Mouse (Mus musculus): ENCODE data around the gene Renbp. TPM values are rescaled to one million over a fixed set of nuclear protein-coding genes. Genes with fewer than 3 reads are reported as not detected.

Gene Renbp
- 10.5 and 12.3 TPM in 2 replicates for polyA plus RNA-seq (2015; fragmentation: Nextera tagmentation; extraction: Ambion mirVana)

DNA sequence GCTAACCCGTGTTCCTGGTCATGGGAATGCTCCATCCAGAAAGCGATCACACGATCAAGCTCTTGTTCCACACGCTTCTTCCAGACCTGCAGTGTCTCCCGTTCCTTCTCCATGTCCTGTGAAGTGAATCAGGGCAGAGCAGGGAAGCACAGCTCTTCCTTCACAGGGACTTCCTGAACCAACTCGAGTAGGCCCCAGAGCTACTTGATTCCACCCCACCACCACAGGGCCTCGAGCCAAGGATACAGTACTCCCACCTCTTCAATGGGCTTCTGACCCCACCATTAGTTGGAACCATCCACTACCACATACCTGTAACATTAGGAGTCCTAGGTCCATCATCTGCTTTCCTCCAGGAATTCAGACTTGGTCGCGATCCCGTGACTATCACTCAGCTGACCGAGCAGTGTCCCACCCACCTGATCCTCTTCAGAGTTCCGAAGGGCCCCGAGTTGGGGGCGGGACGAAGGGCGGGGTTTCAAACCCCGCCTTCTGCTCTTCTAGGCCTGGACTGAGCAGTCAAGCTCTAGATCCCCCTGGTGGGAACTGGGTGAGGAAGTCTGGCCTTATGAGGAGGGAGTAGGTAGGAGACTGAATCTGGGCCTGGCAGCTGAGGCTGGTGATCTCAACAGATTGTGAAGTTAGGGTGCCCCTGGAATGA is at the start of gene Renbp:
TSS of gene Renbp (minus strand) at position 449 of the 661 bp plus-strand sequence.
- peak; percentile 62 for ATAC-seq
- 49% methylated on average over 17 of the region's 17 CpGs for WGBS
- H3K36me3 ChIP-seq, result no peaks in the 10 kb centered on the region
- H3K9ac ChIP-seq (replicated peaks), result no peak within 1 kb of the TSS
- H3K9me3 ChIP-seq, result no peaks in the 10 kb centered on the region
- H3K4me1 ChIP-seq (replicated peaks), result no peaks in the 10 kb centered on the region
- H3K4me2 ChIP-seq (replicated peaks), result 0 out of 2 replicates have a peak within 1 kb of the TSS, but pooled peaks have one; percentile 2
- no peaks in the 10 kb centered on the region for H3K27me3 ChIP-seq
- H3K4me3 ChIP-seq (replicated peaks), result no peak within 1 kb of the TSS
- no peak within 1 kb of the TSS for H3K27ac ChIP-seq

DNA sequence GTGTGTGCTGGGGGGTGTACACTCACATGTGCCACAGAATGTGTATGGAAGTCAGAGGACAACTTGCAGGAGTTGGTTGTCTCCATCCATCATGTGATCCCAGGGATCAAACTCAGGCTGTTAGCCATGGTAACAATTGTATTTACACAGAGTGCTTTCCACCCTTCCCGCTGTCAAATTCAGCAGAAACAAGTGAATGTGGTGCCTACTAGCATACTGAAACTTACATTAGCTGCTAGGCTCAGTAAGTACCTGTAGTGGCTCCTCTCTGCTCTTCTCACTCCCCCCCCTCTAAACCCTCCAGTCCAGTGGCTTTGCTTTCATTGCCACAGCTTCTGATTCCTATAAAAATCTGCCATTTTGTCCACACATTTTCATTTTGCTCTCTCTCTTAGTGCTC is 47.1 kb upstream of the Renbp start:
- Histone ChIP-seq H3K9me3 (no peaks in the 10 kb centered on the region), H3K27ac (no peak overlapping the region), H3K27me3 (no peaks in the 10 kb centered on the region), H3K4me3 (replicated peaks) (no peak overlapping the region), H3K9ac (replicated peaks) (no peak overlapping the region), H3K4me1 (replicated peaks) (no peaks in the 10 kb centered on the region), H3K4me2 (replicated peaks) (no peak overlapping the region), H3K36me3 (no peaks in the 10 kb centered on the region)
- WGBS, result 75% methylated on average over 1 of the region's 1 CpGs
- no peak for ATAC-seq

DNA sequence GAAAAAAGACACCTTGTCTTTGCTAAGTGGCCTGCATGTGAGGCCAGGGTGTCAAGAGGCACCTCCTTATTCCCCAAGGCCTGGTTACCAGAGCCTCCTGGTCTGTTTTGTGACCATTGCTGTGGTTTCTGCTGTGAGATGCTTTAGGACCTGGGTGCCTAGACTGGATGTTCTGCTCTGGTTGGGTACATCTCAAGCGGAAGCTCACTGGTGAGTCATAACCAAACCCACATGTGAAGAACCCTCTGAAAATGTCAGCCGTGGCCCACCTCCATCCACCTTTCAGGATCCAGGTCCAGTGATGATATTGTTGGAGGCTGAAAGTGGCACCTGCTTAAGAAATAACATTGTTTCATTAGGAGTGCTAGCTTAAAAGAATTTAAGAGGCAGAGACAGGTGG is 45.6 kb upstream of the Renbp start:
- H3K9ac ChIP-seq (replicated peaks), result no peak overlapping the region
- no peaks in the 10 kb centered on the region for H3K27me3 ChIP-seq
- WGBS, result 87% methylated on average over 2 of the region's 2 CpGs
- H3K4me2 ChIP-seq (replicated peaks), result no peak overlapping the region
- no peak overlapping the region for H3K4me3 ChIP-seq (replicated peaks)
- ATAC-seq, result no peak
- H3K9me3 ChIP-seq, result no peaks in the 10 kb centered on the region
- no peaks in the 10 kb centered on the region for H3K4me1 ChIP-seq (replicated peaks)
- H3K27ac ChIP-seq, result no peak overlapping the region
- H3K36me3 ChIP-seq, result no peaks in the 10 kb centered on the region

DNA sequence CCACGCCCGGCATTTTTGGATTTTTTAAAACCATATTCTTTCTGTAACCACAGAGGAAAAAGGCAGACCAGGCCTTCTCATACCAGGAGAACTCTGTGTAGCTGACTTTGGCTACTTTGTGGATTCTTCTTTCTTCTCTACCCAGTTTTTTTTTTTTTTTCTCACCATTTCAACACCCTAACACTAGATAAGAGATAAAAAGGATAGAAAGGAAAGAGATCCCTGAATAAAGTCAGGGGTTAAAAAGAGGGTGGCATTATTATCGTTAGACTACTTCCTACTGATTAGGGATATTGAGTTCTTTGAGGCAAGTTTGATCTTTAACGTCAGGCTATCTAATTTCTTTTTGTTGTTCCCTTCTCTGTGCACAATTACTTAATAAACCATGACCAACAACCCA is 42.1 kb upstream of the Renbp start:
- no peak overlapping the region for H3K9ac ChIP-seq (replicated peaks)
- H3K9me3 ChIP-seq, result no peaks in the 10 kb centered on the region
- 74% methylated on average over 4 of the region's 4 CpGs for WGBS
- no peak overlapping the region for H3K27ac ChIP-seq
- no peak overlapping the region for H3K4me3 ChIP-seq (replicated peaks)
- H3K27me3 ChIP-seq, result no peaks in the 10 kb centered on the region
- ATAC-seq, result no peak
- H3K4me2 ChIP-seq (replicated peaks), result no peak overlapping the region
- no peaks in the 10 kb centered on the region for H3K36me3 ChIP-seq
- no peaks in the 10 kb centered on the region for H3K4me1 ChIP-seq (replicated peaks)

DNA sequence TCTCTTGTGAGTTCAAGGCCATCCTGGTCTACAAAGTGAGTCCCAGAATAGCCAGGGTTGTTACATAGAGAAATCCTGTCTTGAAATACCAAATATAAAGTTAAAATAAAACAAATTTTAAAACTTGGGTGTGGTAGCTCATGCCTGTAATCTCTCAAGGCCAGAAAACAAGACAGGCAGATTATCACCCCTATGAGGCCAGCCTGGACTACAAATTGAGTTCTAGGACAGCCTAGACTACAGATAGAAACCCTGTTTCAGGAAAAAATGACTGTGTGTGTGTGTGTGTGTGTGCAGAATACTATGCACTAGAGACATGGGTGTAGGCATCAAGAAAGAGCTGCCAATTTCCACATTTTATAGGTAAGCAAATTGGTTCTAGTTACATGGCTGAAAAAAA is 40.1 kb upstream of the Renbp start:
- H3K27ac ChIP-seq, result no peak overlapping the region
- no peaks in the 10 kb centered on the region for H3K36me3 ChIP-seq
- H3K4me2 ChIP-seq (replicated peaks), result no peak overlapping the region
- no peaks in the 10 kb centered on the region for H3K9me3 ChIP-seq
- no peaks in the 10 kb centered on the region for H3K4me1 ChIP-seq (replicated peaks)
- H3K4me3 ChIP-seq (replicated peaks), result no peak overlapping the region
- H3K9ac ChIP-seq (replicated peaks), result no peak overlapping the region
- H3K27me3 ChIP-seq, result no peaks in the 10 kb centered on the region
- ATAC-seq, result no peak

DNA sequence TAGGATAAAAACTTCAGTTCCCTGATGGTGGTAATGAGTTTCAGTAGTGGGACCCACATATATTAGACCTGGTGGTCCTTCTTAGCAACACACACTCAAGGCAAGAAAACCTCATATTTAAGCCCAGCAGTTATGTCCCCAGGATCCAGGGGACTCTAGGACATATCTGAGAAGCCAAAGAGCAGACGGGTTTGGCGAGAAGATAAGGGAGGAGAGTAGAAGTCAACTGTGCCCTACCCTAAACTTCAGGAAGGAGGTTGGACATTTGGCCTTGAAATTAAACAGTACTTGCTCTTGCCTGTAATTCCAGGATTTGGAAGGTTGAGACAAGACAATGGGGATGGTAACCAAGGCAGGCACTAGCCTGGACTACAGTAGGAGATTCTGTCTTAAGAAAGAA is 39.1 kb upstream of the Renbp start:
- H3K9ac ChIP-seq (replicated peaks), result no peak overlapping the region
- H3K4me2 ChIP-seq (replicated peaks), result no peak overlapping the region
- H3K4me1 ChIP-seq (replicated peaks), result 0 out of 2 replicates have a peak, but pooled peaks cover under 1% of the 10 kb centered on the region
- ATAC-seq, result no peak
- no peaks in the 10 kb centered on the region for H3K27me3 ChIP-seq
- H3K9me3 ChIP-seq, result no peaks in the 10 kb centered on the region
- no peaks in the 10 kb centered on the region for H3K36me3 ChIP-seq
- 90% methylated on average over 2 of the region's 2 CpGs for WGBS
- H3K27ac ChIP-seq, result no peak overlapping the region
- H3K4me3 ChIP-seq (replicated peaks), result no peak overlapping the region

DNA sequence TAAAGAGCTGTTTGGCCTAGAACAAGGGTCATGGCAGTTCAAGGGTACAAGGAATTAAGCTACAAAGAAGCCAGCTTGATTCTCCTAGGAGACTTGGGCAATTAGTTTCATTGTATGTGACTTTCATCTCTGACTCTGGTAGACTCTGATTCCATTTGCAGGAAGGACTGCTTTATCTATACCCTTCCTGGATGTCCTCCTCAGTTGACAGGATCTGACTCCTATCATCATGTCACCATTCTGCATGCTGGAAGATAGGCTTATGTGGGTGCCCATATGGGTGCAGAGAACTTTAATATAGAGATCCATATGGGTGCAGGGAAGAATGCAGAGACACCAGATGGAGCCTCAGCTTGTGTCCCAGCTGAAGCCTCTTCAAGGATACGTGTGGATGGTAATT is 38.5 kb upstream of the Renbp start:
- no peak for ATAC-seq
- no peak overlapping the region for H3K4me3 ChIP-seq (replicated peaks)
- 88% methylated on average over 1 of the region's 1 CpGs for WGBS
- no peaks in the 10 kb centered on the region for H3K36me3 ChIP-seq
- no peaks in the 10 kb centered on the region for H3K27me3 ChIP-seq
- no peak overlapping the region for H3K27ac ChIP-seq
- H3K9me3 ChIP-seq, result no peaks in the 10 kb centered on the region
- H3K4me2 ChIP-seq (replicated peaks), result no peak overlapping the region
- H3K9ac ChIP-seq (replicated peaks), result no peak overlapping the region
- H3K4me1 ChIP-seq (replicated peaks), result peaks cover 6% of the 10 kb centered on the region

DNA sequence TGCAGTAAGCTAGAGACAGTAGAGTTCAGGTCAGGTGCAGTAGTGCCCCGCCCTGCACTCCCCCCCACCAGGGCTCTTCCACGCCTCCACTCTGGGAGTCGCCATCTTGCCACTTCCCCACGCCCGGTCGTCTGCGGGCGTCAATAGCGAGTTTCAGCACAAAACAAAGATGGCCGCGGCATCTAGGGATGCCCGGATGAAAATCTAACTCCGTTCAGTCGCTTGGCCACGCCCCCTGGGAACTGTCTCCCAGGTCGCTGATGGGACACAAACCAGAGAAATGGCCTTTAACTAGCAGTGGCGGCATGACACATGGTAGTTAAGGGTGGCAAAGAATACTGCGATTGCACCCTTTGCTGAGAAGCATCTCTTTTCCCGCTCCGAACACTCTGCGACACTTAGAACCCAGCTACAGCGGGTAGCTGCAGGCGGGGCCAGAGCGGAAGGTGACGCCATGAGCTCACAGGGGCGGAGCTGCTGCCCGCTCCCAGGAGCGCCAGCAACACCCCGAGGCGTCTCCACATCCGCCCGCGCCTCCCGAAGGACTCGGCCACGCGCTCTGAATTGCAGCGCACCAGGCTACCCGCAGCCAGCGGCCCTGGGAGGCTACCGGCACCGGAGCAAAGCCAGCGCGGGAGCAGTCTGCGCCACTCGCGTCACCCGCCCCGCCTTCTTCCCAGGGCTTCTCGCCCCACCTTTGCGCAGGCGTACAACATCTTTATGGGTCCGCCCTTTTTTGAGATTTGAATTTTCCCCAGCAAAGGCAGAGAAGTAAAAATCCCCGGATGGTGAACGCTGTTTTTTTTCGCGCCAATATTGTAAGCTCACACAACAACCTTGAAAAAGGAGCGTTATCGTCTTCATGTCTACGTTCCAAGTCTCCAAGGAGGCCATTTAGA is 36.8 kb upstream of the Renbp start:
- H3K27ac ChIP-seq, result peak overlapping the region; percentile 98
- peaks cover 24% of the 10 kb centered on the region for H3K4me1 ChIP-seq (replicated peaks)
- H3K4me3 ChIP-seq (replicated peaks), result peak overlapping the region; percentile 78
- no peaks in the 10 kb centered on the region for H3K9me3 ChIP-seq
- WGBS, result 20% methylated on average over 52 of the region's 60 CpGs
- H3K36me3 ChIP-seq, result no peaks in the 10 kb centered on the region
- peak overlapping the region; percentile 49 for H3K4me2 ChIP-seq (replicated peaks)
- peak; percentile 88 for ATAC-seq
- H3K27me3 ChIP-seq, result no peaks in the 10 kb centered on the region
- H3K9ac ChIP-seq (replicated peaks), result peak overlapping the region; percentile 60

DNA sequence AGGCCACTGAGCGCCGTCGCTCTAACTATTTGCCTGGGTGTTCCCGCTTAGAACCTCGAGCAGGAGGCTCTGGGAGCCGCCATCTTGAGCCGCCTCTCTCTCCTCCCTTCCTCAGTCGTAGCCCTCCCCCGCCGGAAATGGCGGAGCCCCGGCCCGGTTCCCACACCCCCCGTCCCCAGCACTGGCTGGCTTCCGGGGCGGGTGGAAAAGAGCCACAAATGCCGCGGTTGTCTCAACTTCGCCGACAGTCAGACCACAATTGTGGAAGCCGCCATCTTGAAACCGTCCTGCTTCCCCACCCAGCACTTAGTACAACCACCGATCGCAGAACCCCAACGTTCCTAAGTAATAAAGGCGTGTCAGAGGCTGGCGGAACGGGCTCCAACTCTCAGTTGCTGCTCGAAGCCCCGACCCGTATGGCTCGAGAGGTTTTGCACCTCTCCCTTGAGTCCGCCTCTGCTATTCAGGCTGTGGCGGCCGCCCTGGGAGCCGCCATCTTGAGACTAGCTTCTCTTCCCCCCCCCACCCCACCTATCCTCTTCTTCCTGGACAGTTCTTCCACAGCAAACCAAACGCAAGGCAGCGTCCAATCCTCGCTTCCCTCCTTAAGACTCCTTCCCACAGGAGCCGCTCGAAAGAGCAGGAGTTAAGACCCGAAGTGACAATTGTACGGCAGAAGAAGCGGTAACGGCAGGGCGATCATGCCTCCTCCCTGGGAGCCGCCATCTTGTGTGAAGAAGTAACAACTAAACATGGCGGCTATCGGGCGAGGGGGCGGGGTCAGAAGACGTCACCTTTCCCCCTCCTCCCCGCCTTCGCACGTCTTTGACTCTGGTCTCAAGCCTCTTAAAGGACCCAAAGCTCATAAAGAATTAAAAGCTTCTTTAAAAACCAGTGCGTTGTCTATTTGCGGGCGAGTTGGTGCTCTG is 35.9 kb upstream of the Renbp start, which contains the start of gene Hcfc1:
TSS of gene Hcfc1 (minus strand) at position 110 of the 929 bp plus-strand sequence.
- peak; percentile 83 for ATAC-seq
- H3K27me3 ChIP-seq, result no peaks in the 10 kb centered on the region
- H3K4me2 ChIP-seq (replicated peaks), result peak within 1 kb of the TSS; percentile 83
- H3K36me3 ChIP-seq, result no peaks in the 10 kb centered on the region
- H3K4me3 ChIP-seq (replicated peaks), result peak within 1 kb of the TSS; percentile 78
- H3K4me1 ChIP-seq (replicated peaks), result peaks cover 33% of the 10 kb centered on the region
- H3K9me3 ChIP-seq, result no peaks in the 10 kb centered on the region
- H3K27ac ChIP-seq, result peak within 1 kb of the TSS; percentile 98
- peak within 1 kb of the TSS; percentile 60 for H3K9ac ChIP-seq (replicated peaks)
- 20% methylated on average over 57 of the region's 58 CpGs for WGBS

DNA sequence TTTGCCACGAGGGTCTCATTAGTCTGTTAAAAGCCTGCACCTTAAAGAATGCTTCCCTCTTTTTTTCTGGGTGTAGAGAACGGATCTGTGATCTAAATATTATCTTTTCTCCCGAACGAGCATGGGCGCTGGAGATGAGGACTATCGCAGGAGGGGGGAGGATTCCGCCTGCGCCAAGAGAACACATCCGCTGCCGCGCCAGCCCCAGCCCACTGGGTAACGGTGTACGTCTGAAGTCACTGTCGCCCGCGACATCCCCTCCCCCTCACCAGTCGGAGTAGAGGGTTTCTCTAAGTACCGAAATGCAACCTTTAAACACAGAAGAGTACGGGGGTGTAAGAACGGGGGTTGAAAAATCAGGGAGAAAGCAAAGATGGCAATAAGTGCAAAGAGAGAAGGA is 34.7 kb upstream of the Renbp start:
- H3K9me3 ChIP-seq, result no peaks in the 10 kb centered on the region
- no peaks in the 10 kb centered on the region; the same call in none of the 2 replicates for H3K36me3 ChIP-seq
- no peak for ATAC-seq
- peak overlapping the region; percentile 98 for H3K27ac ChIP-seq
- H3K4me3 ChIP-seq (replicated peaks), result peak overlapping the region; percentile 78
- H3K4me2 ChIP-seq (replicated peaks), result peak overlapping the region; percentile 83
- H3K9ac ChIP-seq (replicated peaks), result peak overlapping the region; percentile 60
- peaks cover 39% of the 10 kb centered on the region for H3K4me1 ChIP-seq (replicated peaks)
- no peaks in the 10 kb centered on the region for H3K27me3 ChIP-seq
- 27% methylated on average over 20 of the region's 20 CpGs for WGBS

DNA sequence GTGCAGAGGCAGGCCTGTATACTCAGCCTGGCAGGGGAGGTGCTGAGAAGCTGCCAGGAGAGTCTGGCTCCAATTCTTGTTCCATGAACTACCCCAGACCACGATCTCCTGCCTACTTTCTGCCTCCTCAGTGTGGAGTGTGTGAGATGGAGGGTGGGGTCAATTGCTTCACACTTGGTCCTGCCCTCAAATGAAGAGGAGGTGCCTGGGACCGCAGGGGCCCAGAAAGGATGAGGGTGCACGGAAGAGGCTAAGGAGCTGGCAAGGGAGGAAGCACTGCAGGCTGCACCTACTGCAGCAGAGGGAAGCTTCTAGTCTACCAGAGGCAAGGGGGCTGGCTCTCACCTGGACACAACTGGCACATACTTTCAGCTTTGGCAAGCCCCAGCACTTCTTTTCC is 33.7 kb upstream of the Renbp start:
- H3K4me3 ChIP-seq (replicated peaks), result peak overlapping the region; percentile 78
- H3K9ac ChIP-seq (replicated peaks), result peak overlapping the region; percentile 60
- H3K27me3 ChIP-seq, result no peaks in the 10 kb centered on the region
- no peak overlapping the region for H3K27ac ChIP-seq
- H3K4me1 ChIP-seq (replicated peaks), result peaks cover 39% of the 10 kb centered on the region
- H3K36me3 ChIP-seq, result peaks cover 2% of the 10 kb centered on the region
- H3K4me2 ChIP-seq (replicated peaks), result peak overlapping the region; percentile 83
- WGBS, result 57% methylated on average over 3 of the region's 3 CpGs
- no peaks in the 10 kb centered on the region for H3K9me3 ChIP-seq
- ATAC-seq, result no peak
